Mouse (Mus musculus): Measurements from ENCODE around the gene Mbip. TPM values are rescaled to one million over a fixed set of nuclear protein-coding genes. Genes with fewer than 3 reads are reported as not detected.

Mbip gene
- polyA plus RNA-seq, 1 experiment from 2014 or later: 18.6 TPM

- Histone ChIP-seq H3K36me3 (ENCODE audit: control insufficient read depth, insufficient read depth, low read length) (peaks cover 14% of the 10 kb centered on the region), H3K27me3 (ENCODE audit: control insufficient read depth, insufficient read depth, low read length) (no peaks in the 10 kb centered on the region), H3K4me2 (replicated peaks; ENCODE audit: low read depth) (no peak overlapping the region), H3K9ac (ENCODE audit: low read length) (no peak overlapping the region), H3K4me1 (replicated peaks; ENCODE audit: control insufficient read depth, insufficient read depth) (no peaks in the 10 kb centered on the region), H3K9me3 (ENCODE audit: control insufficient read depth, low read length) (no peaks in the 10 kb centered on the region), H3K4me3 (ENCODE audit: low read depth, low read length) (no peak overlapping the region), H3K27ac (replicated peaks) (no peak overlapping the region)
- DNase-seq (ENCODE audit: low spot score) (no peak), ATAC-seq (ENCODE audit: low FRiP score, low TSS enrichment) (no peak)
- 93% methylated on average over 2 of the region's 2 CpGs for WGBS
- no peak for TF ChIP-seq CTCF (IDR thresholded peaks at IDR 0.05; ENCODE audit: low read depth)
- TF ChIP-seq EP300 (optimal IDR thresholded peaks at IDR 0.05): no peak
Measured at GRCm38 (mm10) chr12:56333461-56333860, 12.2 kb downstream of the Mbip start.

DNA sequence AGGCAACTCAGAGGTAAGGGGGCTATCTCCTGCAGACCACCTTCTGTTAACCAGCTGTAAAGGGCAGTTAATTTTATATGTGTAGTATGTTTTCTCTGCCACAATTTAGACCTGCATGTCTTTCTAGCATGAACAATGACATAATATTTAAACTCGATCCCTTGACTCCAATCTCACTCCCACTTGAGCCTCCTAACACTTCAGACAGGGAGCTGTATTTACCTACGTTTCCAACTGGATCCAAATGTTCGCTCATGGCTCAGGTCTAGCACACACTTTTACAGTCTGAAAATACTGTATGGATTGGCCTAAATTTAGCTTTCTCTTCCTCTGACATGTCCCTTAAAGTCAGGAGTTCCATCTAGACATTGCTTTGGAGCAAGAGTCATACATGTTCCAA is 13.2 kb downstream of the Mbip start:
- no peak for DNase-seq (ENCODE audit: low spot score)

GRCm38 (mm10) chr12:56327448-56327998 is 18.2 kb downstream of the Mbip start:
- no peaks in the 10 kb centered on the region for H3K4me1 ChIP-seq (replicated peaks; ENCODE audit: control insufficient read depth, insufficient read depth)
- no peak overlapping the region for H3K4me3 ChIP-seq (ENCODE audit: low read depth, low read length)
- TF ChIP-seq EP300 (optimal IDR thresholded peaks at IDR 0.05): no peak
- no peak for TF ChIP-seq CTCF (IDR thresholded peaks at IDR 0.05; ENCODE audit: low read depth)
- DNase-seq (ENCODE audit: low spot score): no peak
- no peaks in the 10 kb centered on the region for H3K27me3 ChIP-seq (ENCODE audit: control insufficient read depth, insufficient read depth, low read length)
- no peak overlapping the region for H3K4me2 ChIP-seq (replicated peaks; ENCODE audit: low read depth)
- peaks cover 9% of the 10 kb centered on the region for H3K36me3 ChIP-seq (ENCODE audit: control insufficient read depth, insufficient read depth, low read length)
- H3K9ac ChIP-seq (ENCODE audit: low read length): no peak overlapping the region
- no peak overlapping the region for H3K27ac ChIP-seq (replicated peaks)
- no peak for ATAC-seq (ENCODE audit: low FRiP score, low TSS enrichment)
- no peaks in the 10 kb centered on the region for H3K9me3 ChIP-seq (ENCODE audit: control insufficient read depth, low read length)
- WGBS: 79% methylated on average over 6 of the region's 6 CpGs

More for the DNA sequence above, 13.2 kb downstream of the Mbip start:
- Histone ChIP-seq H3K4me1 (replicated peaks; ENCODE audit: control insufficient read depth, insufficient read depth) (no peaks in the 10 kb centered on the region), H3K9ac (ENCODE audit: low read length) (no peak overlapping the region), H3K4me3 (ENCODE audit: low read depth, low read length) (no peak overlapping the region), H3K36me3 (ENCODE audit: control insufficient read depth, insufficient read depth, low read length) (peaks cover 14% of the 10 kb centered on the region), H3K27ac (replicated peaks) (no peak overlapping the region), H3K9me3 (ENCODE audit: control insufficient read depth, low read length) (no peaks in the 10 kb centered on the region), H3K4me2 (replicated peaks; ENCODE audit: low read depth) (no peak overlapping the region), H3K27me3 (ENCODE audit: control insufficient read depth, insufficient read depth, low read length) (no peaks in the 10 kb centered on the region)
- 93% methylated on average over 3 of the region's 3 CpGs for WGBS
- no peak for ATAC-seq (ENCODE audit: low FRiP score, low TSS enrichment)
- TF ChIP-seq CTCF (IDR thresholded peaks at IDR 0.05; ENCODE audit: low read depth) (no peak), EP300 (optimal IDR thresholded peaks at IDR 0.05) (no peak)

- no peak overlapping the region for H3K27ac ChIP-seq (replicated peaks)
- peaks cover 6% of the 10 kb centered on the region; the same call in 1 of the 2 replicates for H3K36me3 ChIP-seq (ENCODE audit: control insufficient read depth, insufficient read depth, low read length)
- H3K4me3 ChIP-seq (ENCODE audit: low read depth, low read length): no peak overlapping the region
- no peak for DNase-seq (ENCODE audit: low spot score)
- H3K4me2 ChIP-seq (replicated peaks; ENCODE audit: low read depth): no peak overlapping the region
- ATAC-seq (ENCODE audit: low FRiP score, low TSS enrichment): no peak
- no peak overlapping the region for H3K9ac ChIP-seq (ENCODE audit: low read length)
- no peaks in the 10 kb centered on the region for H3K9me3 ChIP-seq (ENCODE audit: control insufficient read depth, low read length)
- H3K27me3 ChIP-seq (ENCODE audit: control insufficient read depth, insufficient read depth, low read length): no peaks in the 10 kb centered on the region
- TF ChIP-seq EP300 (optimal IDR thresholded peaks at IDR 0.05) (no peak), CTCF (IDR thresholded peaks at IDR 0.05; ENCODE audit: low read depth) (no peak)
- 76% methylated on average over 1 of the region's 1 CpGs for WGBS
- H3K4me1 ChIP-seq (replicated peaks; ENCODE audit: control insufficient read depth, insufficient read depth): no peaks in the 10 kb centered on the region
Measured at GRCm38 (mm10) chr12:56325851-56326250, 19.8 kb downstream of the Mbip start.

DNA sequence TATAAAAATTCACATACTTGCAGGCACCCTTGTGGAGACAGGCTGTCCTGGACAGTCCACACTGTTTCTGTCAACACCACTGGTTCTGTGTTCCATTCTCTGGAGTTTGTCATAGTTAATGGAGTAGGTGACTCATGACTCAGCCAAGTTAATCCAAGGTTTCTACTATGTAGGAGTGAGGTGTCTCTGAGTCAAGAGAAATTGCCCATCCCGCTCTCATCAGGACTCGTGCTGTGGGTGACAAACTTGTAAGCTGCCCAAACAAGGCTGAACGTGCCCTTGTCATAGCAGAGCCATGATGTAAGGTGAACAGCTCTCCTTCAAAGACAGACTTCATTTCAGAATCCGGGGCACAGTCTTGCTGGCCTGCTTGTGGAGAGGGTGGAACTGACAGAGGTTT is 26.8 kb downstream of the Mbip start:
- TF ChIP-seq EP300 (optimal IDR thresholded peaks at IDR 0.05) (no peak), CTCF (IDR thresholded peaks at IDR 0.05; ENCODE audit: low read depth) (no peak)
- Histone ChIP-seq H3K4me2 (replicated peaks; ENCODE audit: low read depth) (no peak overlapping the region), H3K27ac (replicated peaks) (no peak overlapping the region), H3K4me3 (ENCODE audit: low read depth, low read length) (no peak overlapping the region), H3K9me3 (ENCODE audit: control insufficient read depth, low read length) (no peaks in the 10 kb centered on the region), H3K9ac (ENCODE audit: low read length) (no peak overlapping the region), H3K27me3 (ENCODE audit: control insufficient read depth, insufficient read depth, low read length) (no peaks in the 10 kb centered on the region), H3K4me1 (replicated peaks; ENCODE audit: control insufficient read depth, insufficient read depth) (no peaks in the 10 kb centered on the region), H3K36me3 (ENCODE audit: control insufficient read depth, insufficient read depth, low read length) (no peaks in the 10 kb centered on the region)
- no peak for ATAC-seq (ENCODE audit: low FRiP score, low TSS enrichment)
- WGBS: 72% methylated on average over 4 of the region's 4 CpGs
- no peak for DNase-seq (ENCODE audit: low spot score)

DNA sequence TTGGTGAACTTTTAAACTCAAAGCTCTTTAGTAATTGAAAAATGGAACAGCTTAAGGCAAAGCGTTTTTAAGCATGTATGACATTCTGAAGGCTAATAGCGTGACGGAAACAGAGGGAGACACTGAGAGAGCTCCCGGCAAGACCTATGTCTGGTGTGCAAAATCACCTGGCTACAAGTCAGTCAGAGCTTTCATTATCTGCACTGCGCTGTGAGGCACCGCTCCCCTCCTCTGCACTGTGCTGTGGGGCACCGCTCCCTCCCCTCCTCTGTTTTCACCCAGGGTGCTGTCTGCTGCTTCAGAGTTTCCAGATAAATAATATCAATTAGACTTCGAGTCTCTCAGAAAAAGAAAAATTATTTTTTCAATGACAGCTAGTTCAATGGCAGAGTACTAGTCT is 27.6 kb downstream of the Mbip start:
- Histone ChIP-seq H3K4me3 (ENCODE audit: low read depth, low read length) (no peak overlapping the region), H3K9me3 (ENCODE audit: control insufficient read depth, low read length) (no peaks in the 10 kb centered on the region), H3K27me3 (ENCODE audit: control insufficient read depth, insufficient read depth, low read length) (no peaks in the 10 kb centered on the region), H3K4me1 (replicated peaks; ENCODE audit: control insufficient read depth, insufficient read depth) (no peaks in the 10 kb centered on the region), H3K36me3 (ENCODE audit: control insufficient read depth, insufficient read depth, low read length) (no peaks in the 10 kb centered on the region), H3K27ac (replicated peaks) (no peak overlapping the region), H3K9ac (ENCODE audit: low read length) (no peak overlapping the region), H3K4me2 (replicated peaks; ENCODE audit: low read depth) (no peak overlapping the region)
- no peak for ATAC-seq (ENCODE audit: low FRiP score, low TSS enrichment)
- WGBS: 56% methylated on average over 8 of the region's 8 CpGs
- no peak for DNase-seq (ENCODE audit: low spot score)
- no peak for TF ChIP-seq EP300 (optimal IDR thresholded peaks at IDR 0.05)
- TF ChIP-seq CTCF (IDR thresholded peaks at IDR 0.05; ENCODE audit: low read depth): no peak

All from stomach, postnatal 0 days (tissue).